Mouse (Mus musculus) spleen, adult 10 weeks (tissue): ENCODE data around the gene Gm20820. TPM values are rescaled to one million over a fixed set of nuclear protein-coding genes. Genes with fewer than 3 reads are reported as not detected.

Source experiments
- polyA plus RNA-seq: library from polyadenylated mRNA; stranded (reverse); fragments of 350-450 nt; fragmentation: Illumina TruSeq; extraction: RNeasy Lipid Tissue Mini Kit (QIAGEN cat#74804); gene quantifications from one replicate; pipeline ENCODE4 v1.2.3, GENCODE M21; 2015; ENCODE audit warnings: low replicate concordance; ENCODE audit not compliant: insufficient read depth

The Gm20820 gene
- polyA plus RNA-seq: not detected

GRCm38 (mm10) chrY:86061472-86061871 lies at the start of gene Gm20820:
Gm20820 (plus strand) TSS chrY:86061772.

